Mouse (Mus musculus): ENCODE results near the gene Sort1. TPM values are rescaled to one million over a fixed set of nuclear protein-coding genes. Genes with fewer than 3 reads are reported as not detected.

The Sort1 gene
- polyA plus RNA-seq, 1 experiment = 21.5 TPM

GRCm38 (mm10) chr3:108355245-108355644 lies 71.4 kb downstream of the Sort1 start:
- no peak overlapping the region for H3K4me3 ChIP-seq (ENCODE audit: low read depth, low read length)
- no peaks in the 10 kb centered on the region for H3K27me3 ChIP-seq (ENCODE audit: control insufficient read depth, insufficient read depth, low read length, poor library complexity, severe bottlenecking)
- no peak overlapping the region for H3K9ac ChIP-seq (ENCODE audit: low read depth, poor library complexity, severe bottlenecking)
- H3K27ac ChIP-seq (ENCODE audit: insufficient read depth, low read length) = no peak overlapping the region
- TF ChIP-seq EP300 (IDR thresholded peaks at IDR 0.05; ENCODE audit: insufficient read depth, low read depth, low read length) = no peak
- no peak for TF ChIP-seq CTCF (IDR thresholded peaks at IDR 0.05; ENCODE audit: low read depth, low read length)
- TF ChIP-seq POLR2A (IDR thresholded peaks at IDR 0.05; ENCODE audit: insufficient read depth, low read length) = no peak
- H3K4me1 ChIP-seq (ENCODE audit: control insufficient read depth, insufficient read depth, low read length) = no peaks in the 10 kb centered on the region
- no peaks in the 10 kb centered on the region for H3K36me3 ChIP-seq (ENCODE audit: control insufficient read depth, insufficient read depth, low read length, poor library complexity, severe bottlenecking)
- H3K9me3 ChIP-seq (replicated peaks; ENCODE audit: control insufficient read depth, insufficient read depth, low read length, poor library complexity, severe bottlenecking) = no peaks in the 10 kb centered on the region

GRCm38 (mm10) chr3:108357051-108357450 lies 73.2 kb downstream of the Sort1 start:
- Histone ChIP-seq H3K4me3 (ENCODE audit: low read depth, low read length) (no peak overlapping the region), H3K27ac (ENCODE audit: insufficient read depth, low read length) (no peak overlapping the region), H3K27me3 (ENCODE audit: control insufficient read depth, insufficient read depth, low read length, poor library complexity, severe bottlenecking) (no peaks in the 10 kb centered on the region), H3K4me1 (ENCODE audit: control insufficient read depth, insufficient read depth, low read length) (no peaks in the 10 kb centered on the region), H3K9ac (ENCODE audit: low read depth, poor library complexity, severe bottlenecking) (no peak overlapping the region), H3K9me3 (replicated peaks; ENCODE audit: control insufficient read depth, insufficient read depth, low read length, poor library complexity, severe bottlenecking) (no peaks in the 10 kb centered on the region), H3K36me3 (ENCODE audit: control insufficient read depth, insufficient read depth, low read length, poor library complexity, severe bottlenecking) (no peaks in the 10 kb centered on the region)
- no peak for TF ChIP-seq EP300 (IDR thresholded peaks at IDR 0.05; ENCODE audit: insufficient read depth, low read depth, low read length)
- TF ChIP-seq POLR2A (IDR thresholded peaks at IDR 0.05; ENCODE audit: insufficient read depth, low read length) = no peak
- TF ChIP-seq CTCF (IDR thresholded peaks at IDR 0.05; ENCODE audit: low read depth, low read length) = no peak

GRCm38 (mm10) chr3:108358445-108358844 lies 74.6 kb downstream of the Sort1 start:
- H3K36me3 ChIP-seq (ENCODE audit: control insufficient read depth, insufficient read depth, low read length, poor library complexity, severe bottlenecking) = no peaks in the 10 kb centered on the region

GRCm38 (mm10) chr3:108360894-108361293 lies 77.0 kb downstream of the Sort1 start:
- H3K4me3 ChIP-seq (ENCODE audit: low read depth, low read length) = no peak overlapping the region
- no peaks in the 10 kb centered on the region for H3K27me3 ChIP-seq (ENCODE audit: control insufficient read depth, insufficient read depth, low read length, poor library complexity, severe bottlenecking)
- no peak overlapping the region for H3K9ac ChIP-seq (ENCODE audit: low read depth, poor library complexity, severe bottlenecking)
- no peak overlapping the region for H3K27ac ChIP-seq (ENCODE audit: insufficient read depth, low read length)
- no peak for TF ChIP-seq CTCF (IDR thresholded peaks at IDR 0.05; ENCODE audit: low read depth, low read length)
- 0 out of 2 replicates have a peak, but pooled peaks have one; percentile 42 for TF ChIP-seq EP300 (IDR thresholded peaks at IDR 0.05; ENCODE audit: insufficient read depth, low read depth, low read length)
- H3K9me3 ChIP-seq (replicated peaks; ENCODE audit: control insufficient read depth, insufficient read depth, low read length, poor library complexity, severe bottlenecking) = no peaks in the 10 kb centered on the region
- H3K4me1 ChIP-seq (ENCODE audit: control insufficient read depth, insufficient read depth, low read length) = no peaks in the 10 kb centered on the region
- H3K36me3 ChIP-seq (ENCODE audit: control insufficient read depth, insufficient read depth, low read length, poor library complexity, severe bottlenecking) = no peaks in the 10 kb centered on the region

More at GRCm38 (mm10) chr3:108358445-108358844, 74.6 kb downstream of the Sort1 start:
- Histone ChIP-seq H3K9ac (ENCODE audit: low read depth, poor library complexity, severe bottlenecking) (no peak overlapping the region), H3K4me3 (ENCODE audit: low read depth, low read length) (no peak overlapping the region), H3K4me1 (ENCODE audit: control insufficient read depth, insufficient read depth, low read length) (no peaks in the 10 kb centered on the region), H3K27ac (ENCODE audit: insufficient read depth, low read length) (no peak overlapping the region), H3K9me3 (replicated peaks; ENCODE audit: control insufficient read depth, insufficient read depth, low read length, poor library complexity, severe bottlenecking) (no peaks in the 10 kb centered on the region), H3K27me3 (ENCODE audit: control insufficient read depth, insufficient read depth, low read length, poor library complexity, severe bottlenecking) (no peaks in the 10 kb centered on the region)
- no peak for TF ChIP-seq CTCF (IDR thresholded peaks at IDR 0.05; ENCODE audit: low read depth, low read length)
- TF ChIP-seq EP300 (IDR thresholded peaks at IDR 0.05; ENCODE audit: insufficient read depth, low read depth, low read length) = no peak
- no peak for TF ChIP-seq POLR2A (IDR thresholded peaks at IDR 0.05; ENCODE audit: insufficient read depth, low read length)

- Histone ChIP-seq H3K9ac (ENCODE audit: low read depth, poor library complexity, severe bottlenecking) (no peak overlapping the region), H3K4me3 (ENCODE audit: low read depth, low read length) (no peak overlapping the region), H3K36me3 (ENCODE audit: control insufficient read depth, insufficient read depth, low read length, poor library complexity, severe bottlenecking) (no peaks in the 10 kb centered on the region), H3K27ac (ENCODE audit: insufficient read depth, low read length) (no peak overlapping the region), H3K4me1 (ENCODE audit: control insufficient read depth, insufficient read depth, low read length) (no peaks in the 10 kb centered on the region), H3K27me3 (ENCODE audit: control insufficient read depth, insufficient read depth, low read length, poor library complexity, severe bottlenecking) (no peaks in the 10 kb centered on the region), H3K9me3 (replicated peaks; ENCODE audit: control insufficient read depth, insufficient read depth, low read length, poor library complexity, severe bottlenecking) (no peaks in the 10 kb centered on the region)
- no peak for TF ChIP-seq CTCF (IDR thresholded peaks at IDR 0.05; ENCODE audit: low read depth, low read length)
- no peak for TF ChIP-seq POLR2A (IDR thresholded peaks at IDR 0.05; ENCODE audit: insufficient read depth, low read length)
- no peak for TF ChIP-seq EP300 (IDR thresholded peaks at IDR 0.05; ENCODE audit: insufficient read depth, low read depth, low read length)
Observed at GRCm38 (mm10) chr3:108363626-108364025, 79.7 kb downstream of the Sort1 start.

- H3K9ac ChIP-seq (ENCODE audit: low read depth, poor library complexity, severe bottlenecking) = no peak within 1 kb of the TSS
- no peak for TF ChIP-seq POLR2A (IDR thresholded peaks at IDR 0.05; ENCODE audit: insufficient read depth, low read length)
- no peak for TF ChIP-seq EP300 (IDR thresholded peaks at IDR 0.05; ENCODE audit: insufficient read depth, low read depth, low read length)
- no peak for TF ChIP-seq CTCF (IDR thresholded peaks at IDR 0.05; ENCODE audit: low read depth, low read length)
- no peaks in the 10 kb centered on the region for H3K9me3 ChIP-seq (replicated peaks; ENCODE audit: control insufficient read depth, insufficient read depth, low read length, poor library complexity, severe bottlenecking)
- no peak within 1 kb of the TSS for H3K27ac ChIP-seq (ENCODE audit: insufficient read depth, low read length)
- H3K27me3 ChIP-seq (ENCODE audit: control insufficient read depth, insufficient read depth, low read length, poor library complexity, severe bottlenecking) = no peaks in the 10 kb centered on the region
- no peaks in the 10 kb centered on the region for H3K36me3 ChIP-seq (ENCODE audit: control insufficient read depth, insufficient read depth, low read length, poor library complexity, severe bottlenecking)
- H3K4me3 ChIP-seq (ENCODE audit: low read depth, low read length) = no peak within 1 kb of the TSS
- H3K4me1 ChIP-seq (ENCODE audit: control insufficient read depth, insufficient read depth, low read length) = no peaks in the 10 kb centered on the region
Observed at GRCm38 (mm10) chr3:108364270-108364995, 80.6 kb downstream of the Sort1 start, which contains the start of gene Mybphl. TSS of gene Mybphl (plus strand) at chr3:108364911.
